9 mouse cellular contexts compared by ENCODE assay signal in genomic region chr5:30998306-30998705, GRCm38 (mm10). TPM values are rescaled to one million over a fixed set of nuclear protein-coding genes. Genes with fewer than 3 reads are reported as not detected.
DNase-seq lines count a peak whose midpoint lies in the region; ATAC-seq and TF ChIP-seq lines count a peak whose summit lies in the region.
"Had no signal": no experiment of that assay in that cellular context is flagged by ENCODE, and none has a peak within 500 bp of the region (broad histone marks: within the 10 kb centered on the region; RNA-seq: fewer than 3 reads in every experiment).

No protein-coding gene starts in this region.

- WGBS in heart, embryonic 11.5 days (ENCODE audit: insufficient replicate concordance), result 25% methylated on average over 5 of the region's 5 CpGs
- 21% methylated on average over 5 of the region's 5 CpGs for WGBS in liver, embryonic 14.5 days (ENCODE audit: insufficient replicate concordance)

- no peak overlapping the region for H3K4me2 ChIP-seq in heart, embryonic 11.5 days
- H3K4me2 ChIP-seq in liver, embryonic 14.5 days (ENCODE audit: low read depth), result no peak overlapping the region
- H3K4me2 ChIP-seq: embryonic facial prominence, embryonic 13.5 days had no signal

- peaks cover 8% of the 10 kb centered on the region for H3K4me1 ChIP-seq in heart, embryonic 11.5 days (ENCODE audit: control insufficient read depth, insufficient read depth, low read length)
- H3K4me1 ChIP-seq in liver, embryonic 14.5 days (replicated peaks; ENCODE audit: control insufficient read depth in 2 of 2, insufficient read depth in 2 of 2, low read length in 1 of 2), result no peaks in the 10 kb centered on the region
- H3K4me1 ChIP-seq: embryonic facial prominence, embryonic 13.5 days had no signal

- DNase-seq in heart, adult 8-10 months (ENCODE audit: low spot score), result peak; percentile 23
- DNase-seq in CD4-positive, CD25-positive, alpha-beta regulatory T cell, adult 2 months (ENCODE audit: low read depth, low spot score), result peak; percentile 82
- peak; percentile 24 for DNase-seq in adrenal gland, postnatal 25 days
- DNase-seq in heart, postnatal 36 days, result peak; percentile 47 to 52
- peak in 2 of 3 experiments; percentile 30 to 35 for DNase-seq in liver, embryonic 14.5 days (ENCODE audit: low read depth in 3 of 3, low spot score in 3 of 3)
- DNase-seq in spleen, adult 12 weeks (ENCODE audit: low spot score), result peak; percentile 30
- no peak for DNase-seq in right cerebral cortex, adult 18-20 months

- TF ChIP-seq CTCF in liver, embryonic 14.5 days (IDR thresholded peaks at IDR 0.05; ENCODE audit: low read depth), result peak; percentile 81

- H3K9ac ChIP-seq in heart, embryonic 11.5 days (ENCODE audit: low read depth, low read length), result no peak overlapping the region
- no peak overlapping the region for H3K9ac ChIP-seq in liver, embryonic 14.5 days (replicated peaks)
- H3K9ac ChIP-seq: embryonic facial prominence, embryonic 13.5 days had no signal

- no peak overlapping the region for H3K4me3 ChIP-seq in heart, embryonic 11.5 days (ENCODE audit: low read depth, low read length)
- no peak overlapping the region for H3K4me3 ChIP-seq in liver, embryonic 14.5 days (ENCODE audit: insufficient read depth in 1 of 2, low read depth in 2 of 2, low read length in 2 of 2)
- H3K4me3 ChIP-seq: embryonic facial prominence, embryonic 13.5 days had no signal

- no peaks in the 10 kb centered on the region for H3K9me3 ChIP-seq in heart, embryonic 11.5 days (replicated peaks; ENCODE audit: control insufficient read depth, low read length)
- H3K9me3 ChIP-seq in liver, embryonic 14.5 days (ENCODE audit: control insufficient read depth, low read length), result no peaks in the 10 kb centered on the region
- H3K9me3 ChIP-seq: embryonic facial prominence, embryonic 13.5 days had no signal

- no peak overlapping the region for H3K27ac ChIP-seq in heart, embryonic 11.5 days (ENCODE audit: low read depth, low read length)
- H3K27ac ChIP-seq in liver, embryonic 14.5 days, result no peak overlapping the region
- H3K27ac ChIP-seq: embryonic facial prominence, embryonic 13.5 days had no signal

- intact Hi-C loops in heart, postnatal 36 days (cut with DNase I), result loop anchor here (1.0 kb wide), 1 partner anchor 68 kb away; no protein-coding TSS in a partner anchor

- no peak for ATAC-seq in heart, embryonic 11.5 days (replicated peaks; ENCODE audit: insufficient number of reproducible peaks, low FRiP score, low TSS enrichment)
- no peak for ATAC-seq in liver, embryonic 14.5 days (ENCODE audit: insufficient read depth)

- TF ChIP-seq EP300 in liver, embryonic 14.5 days (IDR thresholded peaks at IDR 0.05; ENCODE audit: low read depth), result no peak

- no peaks in the 10 kb centered on the region for H3K27me3 ChIP-seq in heart, embryonic 11.5 days (ENCODE audit: control insufficient read depth, insufficient read depth, low read length)
- no peaks in the 10 kb centered on the region for H3K27me3 ChIP-seq in liver, embryonic 14.5 days (ENCODE audit: control insufficient read depth, insufficient read depth, low read length)
- H3K27me3 ChIP-seq: embryonic facial prominence, embryonic 13.5 days had no signal

- H3K36me3 ChIP-seq in heart, embryonic 11.5 days (ENCODE audit: control insufficient read depth, insufficient read depth, low read length), result no peaks in the 10 kb centered on the region
- no peaks in the 10 kb centered on the region for H3K36me3 ChIP-seq in liver, embryonic 14.5 days (replicated peaks; ENCODE audit: control insufficient read depth, insufficient read depth, low read depth)
- H3K36me3 ChIP-seq: embryonic facial prominence, embryonic 13.5 days had no signal

RNA-seq across cellular contexts. Expression of gene Tcf23, which starts 29.8 kb away (rescaled TPM):
- 1 to 10 TPM in 1 of 4 experiments, under 1 TPM in 3; 0.85 to 1.9 (median 0.91) TPM for total RNA-seq in heart, adult 8-10 months (2022)
- polyA plus RNA-seq in heart, embryonic 11.5 days (2014; fragmentation: Nextera tagmentation; extraction: Ambion mirVana), result 0.04 and 0.15 TPM in 2 replicates
- total RNA-seq in adrenal gland, postnatal 25 days (2021), result 0.70 and 1.3 TPM in 2 replicates
- total RNA-seq in heart, postnatal 36 days (2021), result 1 to 10 TPM in 1 of 2 experiments, under 1 TPM in 1; 0.64 to 1.7 TPM
- 0.01 TPM in 2 replicates for polyA plus RNA-seq in liver, embryonic 14.5 days (2012; rRNA removed)
- 0.09 TPM in 1 of 2 replicates, not detected in the other for polyA plus RNA-seq in liver, embryonic 14.5 days (2014; fragmentation: Nextera tagmentation; extraction: Ambion mirVana)
- polyA plus RNA-seq: embryonic facial prominence, embryonic 13.5 days had no signal

RNA-seq across cellular contexts. Expression of gene Preb, which starts 38.1 kb away (rescaled TPM):
- total RNA-seq in heart, adult 8-10 months (2022), result 10 to 100 TPM; 82.1 to 97.6 (median 89.6) TPM
- 69.1 and 70.2 TPM in 2 replicates for polyA plus RNA-seq in heart, embryonic 11.5 days (2014; fragmentation: Nextera tagmentation; extraction: Ambion mirVana)
- total RNA-seq in adrenal gland, postnatal 25 days (2021), result 131 TPM in 2 replicates
- total RNA-seq in heart, postnatal 36 days (2021), result 10 to 100 TPM; 81.0 to 86.9 TPM
- 89.2 and 95.2 TPM in 2 replicates for polyA plus RNA-seq in liver, embryonic 14.5 days (2012; rRNA removed)
- polyA plus RNA-seq in liver, embryonic 14.5 days (2014; fragmentation: Nextera tagmentation; extraction: Ambion mirVana), result 53.8 and 59.6 TPM in 2 replicates

RNA-seq across cellular contexts. Expression of gene Atraid, which starts 49.8 kb away (rescaled TPM):
- 10 to 100 TPM; 51.3 to 56.5 (median 53.1) TPM for total RNA-seq in heart, adult 8-10 months (2022)
- polyA plus RNA-seq in heart, embryonic 11.5 days (2014; fragmentation: Nextera tagmentation; extraction: Ambion mirVana), result 96.8 and 101 TPM in 2 replicates
- 136 and 139 TPM in 2 replicates for total RNA-seq in adrenal gland, postnatal 25 days (2021)
- 10 to 100 TPM; 50.5 to 57.3 TPM for total RNA-seq in heart, postnatal 36 days (2021)
- polyA plus RNA-seq in liver, embryonic 14.5 days (2012; rRNA removed), result 28.8 and 31.0 TPM in 2 replicates
- 50.4 and 53.2 TPM in 2 replicates for polyA plus RNA-seq in liver, embryonic 14.5 days (2014; fragmentation: Nextera tagmentation; extraction: Ambion mirVana)

RNA-seq across cellular contexts. Expression of gene Slc5a6, which starts 50.4 kb away (rescaled TPM):
- total RNA-seq in heart, adult 8-10 months (2022), result 10 to 100 TPM; 10.8 to 18.8 (median 12.4) TPM
- polyA plus RNA-seq in heart, embryonic 11.5 days (2014; fragmentation: Nextera tagmentation; extraction: Ambion mirVana), result 5.4 and 7.1 TPM in 2 replicates
- 26.4 and 32.1 TPM in 2 replicates for total RNA-seq in adrenal gland, postnatal 25 days (2021)
- 10 to 100 TPM; 11.0 to 12.1 TPM for total RNA-seq in heart, postnatal 36 days (2021)
- polyA plus RNA-seq in liver, embryonic 14.5 days (2012; rRNA removed), result 4.2 and 5.2 TPM in 2 replicates
- polyA plus RNA-seq in liver, embryonic 14.5 days (2014; fragmentation: Nextera tagmentation; extraction: Ambion mirVana), result 2.2 and 2.3 TPM in 2 replicates

RNA-seq across cellular contexts. Expression of gene Cgref1, which starts 52.9 kb away (rescaled TPM):
- total RNA-seq in heart, adult 8-10 months (2022), result under 1 TPM; 0.37 to 0.97 (median 0.60) TPM
- polyA plus RNA-seq in heart, embryonic 11.5 days (2014; fragmentation: Nextera tagmentation; extraction: Ambion mirVana), result 4.4 and 5.4 TPM in 2 replicates
- 1.0 TPM in 1 of 2 replicates, not detected in the other for total RNA-seq in adrenal gland, postnatal 25 days (2021)
- total RNA-seq in heart, postnatal 36 days (2021), result under 1 TPM; 0.70 to 0.89 TPM
- polyA plus RNA-seq in liver, embryonic 14.5 days (2012; rRNA removed), result 2.9 and 4.2 TPM in 2 replicates
- 5.1 and 5.4 TPM in 2 replicates for polyA plus RNA-seq in liver, embryonic 14.5 days (2014; fragmentation: Nextera tagmentation; extraction: Ambion mirVana)
